ENCODE assay signal across 8 mouse cellular contexts in the genomic region with DNA sequence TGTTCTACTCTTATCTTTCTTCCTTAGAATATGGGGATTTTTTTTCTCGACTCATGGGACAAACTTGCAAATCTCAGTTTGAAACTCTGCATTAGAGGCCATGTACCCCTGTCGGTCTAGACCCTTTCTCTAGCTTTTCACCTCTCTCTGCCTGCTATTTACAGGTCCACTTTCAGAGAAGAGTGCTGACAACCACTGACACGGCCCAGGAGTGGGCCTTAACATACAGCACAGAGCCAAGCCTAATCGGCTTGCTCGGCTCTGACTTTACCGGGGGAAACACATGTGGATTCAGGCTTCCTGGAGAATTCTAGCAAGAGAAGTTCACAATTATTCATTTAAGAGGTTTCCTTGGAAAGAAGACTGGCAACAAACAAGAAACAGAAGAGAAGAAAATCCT. TPM values are rescaled to one million over a fixed set of nuclear protein-coding genes. Genes with fewer than 3 reads are reported as not detected.
DNase-seq lines count a peak whose midpoint lies in the region; ATAC-seq and TF ChIP-seq lines count a peak whose summit lies in the region.

No protein-coding gene starts in this region.

- 5% methylated on average over 6 of the region's 6 CpGs for WGBS in heart, embryonic 10.5 days
- 25% methylated on average over 6 of the region's 6 CpGs for WGBS in hindbrain, embryonic 13.5 days
- WGBS in midbrain, embryonic 11.5 days: 25% methylated on average over 6 of the region's 6 CpGs

- H3K4me2 ChIP-seq in hindbrain, embryonic 13.5 days: peak overlapping the region; percentile 53
- peak overlapping the region; percentile 43 for H3K4me2 ChIP-seq in midbrain, embryonic 11.5 days

- TF ChIP-seq POLR2A in cortical plate, adult 2 months (IDR thresholded peaks at IDR 0.05; ENCODE audit: extremely low read depth, insufficient read depth, low read length): no peak

- peaks cover 67% of the 10 kb centered on the region for H3K27me3 ChIP-seq in heart, embryonic 10.5 days (ENCODE audit: insufficient read depth, poor library complexity, severe bottlenecking)
- peaks cover 74% of the 10 kb centered on the region for H3K27me3 ChIP-seq in hindbrain, embryonic 13.5 days
- H3K27me3 ChIP-seq in midbrain, embryonic 11.5 days (ENCODE audit: control insufficient read depth, insufficient read depth, low read length): peaks cover 33% of the 10 kb centered on the region

- peak overlapping the region; percentile 61 for H3K9ac ChIP-seq in hindbrain, embryonic 13.5 days
- peak overlapping the region; percentile 30; the same call in 1 of the 2 replicates for H3K9ac ChIP-seq in midbrain, embryonic 11.5 days (ENCODE audit: low read length)

- H3K27ac ChIP-seq in heart, embryonic 10.5 days: peak overlapping the region; percentile 86
- peak overlapping the region; percentile 59; the same call in 1 of the 2 replicates for H3K27ac ChIP-seq in cortical plate, adult 2 months (ENCODE audit: insufficient read depth, low read length)
- H3K27ac ChIP-seq in hindbrain, embryonic 13.5 days: no peak overlapping the region
- no peak overlapping the region for H3K27ac ChIP-seq in midbrain, embryonic 11.5 days (ENCODE audit: low read depth, low read length)

- no peaks in the 10 kb centered on the region for H3K9me3 ChIP-seq in heart, embryonic 10.5 days
- no peaks in the 10 kb centered on the region for H3K9me3 ChIP-seq in hindbrain, embryonic 13.5 days
- no peaks in the 10 kb centered on the region for H3K9me3 ChIP-seq in midbrain, embryonic 11.5 days (ENCODE audit: control insufficient read depth, low read length)

- H3K36me3 ChIP-seq in heart, embryonic 10.5 days: no peaks in the 10 kb centered on the region
- H3K36me3 ChIP-seq in hindbrain, embryonic 13.5 days: no peaks in the 10 kb centered on the region
- no peaks in the 10 kb centered on the region for H3K36me3 ChIP-seq in midbrain, embryonic 11.5 days (ENCODE audit: control insufficient read depth, insufficient read depth, low read length)

- DNase-seq in heart, embryonic 10.5 days (ENCODE audit: low spot score): no peak
- DNase-seq in heart, adult 18-20 months: no peak
- DNase-seq in midbrain, embryonic 11.5 days (ENCODE audit: low spot score, missing footprints): no peak
- no peak for DNase-seq in right cerebral cortex, adult 2 months (ENCODE audit: low spot score in 2 of 2)
- no peak for DNase-seq in embryo, embryonic 11 days
- DNase-seq in ovary, postnatal 14 days (ENCODE audit: low spot score): no peak

- H3K4me3 ChIP-seq in heart, embryonic 10.5 days: peak overlapping the region; percentile 57
- peak overlapping the region; percentile 28 for H3K4me3 ChIP-seq in cortical plate, adult 2 months (ENCODE audit: insufficient read depth, low read length)
- H3K4me3 ChIP-seq in hindbrain, embryonic 13.5 days: peak overlapping the region; percentile 31
- no peak overlapping the region for H3K4me3 ChIP-seq in midbrain, embryonic 11.5 days (ENCODE audit: low read depth, low read length)

- H3K4me1 ChIP-seq in heart, embryonic 10.5 days: peaks cover 39% of the 10 kb centered on the region
- no peaks in the 10 kb centered on the region for H3K4me1 ChIP-seq in cortical plate, adult 2 months (ENCODE audit: control insufficient read depth, insufficient read depth, low read length)
- peaks cover 12% of the 10 kb centered on the region for H3K4me1 ChIP-seq in hindbrain, embryonic 13.5 days (replicated peaks)
- peaks cover 3% of the 10 kb centered on the region; the same call in 1 of the 2 replicates for H3K4me1 ChIP-seq in midbrain, embryonic 11.5 days (ENCODE audit: control insufficient read depth, insufficient read depth, low read length)

- TF ChIP-seq CTCF in cortical plate, adult 2 months (IDR thresholded peaks at IDR 0.05; ENCODE audit: extremely low read depth, insufficient read depth, low read length): no peak

- no peak for ATAC-seq in hindbrain, embryonic 13.5 days (ENCODE audit: low FRiP score)
- ATAC-seq in midbrain, embryonic 11.5 days (ENCODE audit: low FRiP score): no peak

RNA-seq across cellular contexts. Expression of a gene that starts 14.6 kb away (rescaled TPM):
- polyA plus RNA-seq in heart, embryonic 10.5 days (2016; fragmentation: Nextera tagmentation; extraction: Ambion mirVana): 1.4 and 2.0 TPM in 2 replicates
- total RNA-seq in heart, adult 18-20 months (2021): 1 to 10 TPM; 3.3 to 4.2 TPM
- 2.3 and 2.8 TPM in 2 replicates for polyA plus RNA-seq in cortical plate, adult 2 months (2012; rRNA removed)
- 1.3 and 1.7 TPM in 2 replicates for polyA plus RNA-seq in hindbrain, embryonic 13.5 days (2015; fragmentation: Nextera tagmentation; extraction: Ambion mirVana)
- polyA plus RNA-seq in midbrain, embryonic 11.5 days (2014; fragmentation: Nextera tagmentation; extraction: Ambion mirVana): 6.5 and 7.0 TPM in 2 replicates

Comparison
In these comparisons a context has a peak if more than half of its experiments do, and no peak if none do; other contexts are left out.
1. H3K27ac ChIP-seq: peak in heart, embryonic 10.5 days (single experiment) and cortical plate, adult 2 months (single experiment); none in hindbrain, embryonic 13.5 days (single experiment) and midbrain, embryonic 11.5 days (single experiment).